Mouse (Mus musculus) fat pad, adult 2 months (tissue): ENCODE measurements around the gene Clcnkb.
A peak's percentile ranks its signal among the peaks of the same experiment; 100 is the strongest.

Experiments used
- DNase-seq: peaks from one replicate; pipeline ENCODE4 v3.0.0-alpha.2; 2011; ENCODE audit warnings: low read depth, low spot score; ENCODE audit errors: extremely low read depth

The Clcnkb gene

DNA sequence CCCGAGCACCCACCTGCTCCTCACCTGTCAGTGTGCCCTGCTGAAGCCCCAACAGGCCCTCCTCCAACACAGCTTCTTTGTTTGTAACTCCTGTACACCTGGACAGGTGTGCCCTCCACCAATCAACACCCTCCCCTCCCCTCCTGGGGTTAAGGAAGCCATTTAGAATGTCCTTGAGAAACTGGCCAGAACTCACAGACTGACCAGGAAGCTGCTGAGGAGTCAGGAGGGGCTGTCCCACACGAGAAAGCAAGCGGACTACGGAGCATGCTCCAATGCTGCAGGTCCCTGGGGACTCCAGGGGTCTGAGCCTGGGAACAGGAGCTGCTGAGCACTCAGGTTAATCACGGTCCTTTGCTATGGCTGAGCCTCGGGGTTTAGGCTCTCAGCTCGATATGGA lies at the start of gene Clcnkb:
Clcnkb (minus strand) TSS at position 91 of the 400 bp plus-strand sequence.
- no peak for DNase-seq

DNA sequence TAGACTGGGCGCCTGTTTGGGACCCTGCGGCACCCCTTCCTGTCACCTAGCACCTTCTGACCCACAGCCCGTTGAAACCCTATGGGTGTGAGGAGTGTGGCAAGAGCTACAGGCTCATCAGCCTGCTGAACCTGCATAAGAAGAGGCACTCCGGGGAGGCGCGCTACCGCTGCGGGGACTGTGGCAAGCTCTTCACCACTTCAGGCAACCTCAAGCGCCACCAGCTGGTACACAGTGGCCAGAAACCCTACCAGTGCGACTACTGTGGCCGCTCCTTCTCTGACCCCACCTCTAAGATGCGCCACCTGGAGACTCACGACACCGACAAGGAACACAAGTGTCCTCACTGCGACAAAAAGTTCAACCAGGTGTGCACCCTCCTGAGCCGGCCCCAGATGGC lies 48.9 kb upstream of the Clcnkb start:
- DNase-seq = no peak

DNA sequence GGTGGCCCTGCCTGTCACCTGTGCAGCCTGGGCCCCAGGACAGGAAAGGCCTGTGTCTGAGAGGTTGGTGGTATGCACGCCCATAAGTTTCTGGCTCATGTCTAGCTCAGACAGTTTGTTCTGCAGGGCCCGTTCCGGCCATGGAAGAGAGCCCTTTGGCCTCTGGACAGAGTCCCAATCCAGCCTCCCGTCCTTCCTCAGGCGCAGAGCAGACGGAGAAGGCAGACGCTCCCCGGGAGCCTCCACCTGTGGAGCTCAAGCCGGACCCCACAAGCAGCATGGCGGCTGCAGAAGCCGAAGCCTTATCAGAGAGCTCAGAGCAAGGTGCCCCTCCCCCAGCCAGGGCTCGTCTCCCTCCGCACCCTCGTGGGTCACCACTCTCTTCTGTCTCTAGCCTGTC lies 47.7 kb upstream of the Clcnkb start:
- DNase-seq = no peak

DNA sequence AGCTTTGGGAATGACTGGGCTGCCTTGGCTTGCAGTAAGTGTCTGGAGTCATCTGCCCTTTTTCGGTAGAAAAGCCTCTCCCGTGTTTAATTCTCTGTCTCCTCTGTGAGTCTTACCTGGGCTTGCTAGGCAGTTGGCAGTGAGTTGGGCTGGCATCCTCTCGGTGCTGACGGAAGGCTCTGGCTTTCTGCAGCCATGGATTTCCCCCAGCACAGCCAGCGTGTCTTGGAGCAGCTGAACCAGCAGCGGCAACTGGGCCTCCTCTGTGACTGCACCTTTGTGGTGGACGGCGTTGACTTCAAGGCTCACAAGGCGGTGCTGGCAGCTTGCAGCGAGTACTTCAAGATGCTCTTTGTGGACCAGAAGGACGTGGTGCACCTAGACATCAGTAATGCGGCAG lies 45.8 kb upstream of the Clcnkb start:
- DNase-seq = no peak

DNA sequence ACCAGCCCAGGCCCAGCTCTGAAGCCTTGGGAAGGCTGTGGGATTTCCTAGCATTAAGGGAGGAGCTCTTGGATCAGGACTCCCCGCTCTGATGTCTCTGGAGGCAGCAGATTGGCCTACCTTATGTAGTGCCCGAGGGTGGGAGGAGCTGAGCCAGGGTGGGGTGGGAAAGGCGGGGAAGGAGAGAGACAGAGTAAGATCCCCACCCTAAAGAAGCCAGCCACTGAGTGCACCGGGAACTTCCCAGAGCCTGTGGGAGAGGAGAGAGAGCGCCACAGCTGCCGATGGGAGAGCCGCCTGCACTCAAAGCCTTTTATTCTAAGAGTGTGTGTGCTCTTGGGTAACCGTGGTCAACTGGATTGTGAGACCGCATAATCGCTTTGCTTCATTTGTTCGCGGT lies 45.3 kb upstream of the Clcnkb start:
- no peak for DNase-seq

DNA sequence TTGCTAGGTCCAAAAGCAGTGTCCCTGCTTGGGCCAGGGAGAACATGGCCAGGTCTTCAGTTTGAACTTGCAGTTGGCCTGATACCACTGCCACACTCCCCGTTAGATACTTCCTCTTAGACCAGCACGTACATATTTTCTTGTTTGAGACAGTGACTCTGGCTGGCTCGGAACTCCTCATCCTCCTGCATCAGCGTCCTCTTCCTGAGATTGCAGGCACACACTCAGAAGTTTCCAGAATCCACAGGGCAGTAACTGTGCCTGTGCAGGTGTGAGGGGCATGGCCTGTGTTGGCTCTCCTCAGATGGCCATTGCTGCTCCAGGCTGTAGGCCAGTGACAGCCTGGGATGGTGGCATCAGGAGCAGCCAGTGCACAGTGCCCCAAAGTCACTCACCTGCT lies 44.7 kb upstream of the Clcnkb start:
- DNase-seq = no peak

DNA sequence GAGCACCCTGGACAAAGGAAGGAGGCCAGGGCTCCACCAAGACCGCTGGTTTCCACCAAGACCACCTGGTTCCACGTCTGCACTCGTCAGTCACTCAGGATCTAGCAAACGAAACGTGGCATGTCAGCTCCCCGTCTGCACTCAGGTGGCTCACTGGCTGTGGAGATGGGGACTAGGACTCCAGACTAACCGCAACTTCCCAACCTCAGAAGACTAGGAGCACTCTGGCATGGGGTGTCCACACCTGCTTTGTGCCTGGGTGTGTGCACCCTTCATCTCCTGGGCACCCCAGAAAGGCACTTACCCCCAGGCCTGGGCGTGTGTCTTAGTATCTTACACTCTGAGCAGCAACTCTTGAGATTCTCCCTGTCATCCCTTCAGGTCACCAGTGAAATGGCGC lies 44.0 kb upstream of the Clcnkb start:
- DNase-seq = no peak

DNA sequence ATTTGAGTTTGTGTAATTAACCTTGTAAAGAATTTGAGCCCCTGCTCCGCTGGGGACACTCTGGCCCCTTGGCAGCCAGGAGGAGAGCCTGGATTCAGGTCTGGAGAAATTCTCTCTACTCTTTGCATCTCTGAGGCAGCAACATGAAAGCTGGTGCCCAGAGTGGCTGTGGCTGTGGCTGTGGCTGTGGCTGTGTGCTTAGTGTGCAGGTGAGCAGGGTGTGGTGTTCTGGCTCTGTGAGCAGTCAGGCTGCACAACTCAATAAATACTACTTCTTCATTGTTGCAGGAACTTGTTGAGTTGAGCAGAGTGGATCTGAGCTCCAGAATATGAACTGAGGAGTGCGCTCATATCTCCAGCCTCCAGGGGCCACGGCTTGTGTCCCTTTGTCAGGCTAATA lies 43.1 kb upstream of the Clcnkb start:
- DNase-seq = no peak

DNA sequence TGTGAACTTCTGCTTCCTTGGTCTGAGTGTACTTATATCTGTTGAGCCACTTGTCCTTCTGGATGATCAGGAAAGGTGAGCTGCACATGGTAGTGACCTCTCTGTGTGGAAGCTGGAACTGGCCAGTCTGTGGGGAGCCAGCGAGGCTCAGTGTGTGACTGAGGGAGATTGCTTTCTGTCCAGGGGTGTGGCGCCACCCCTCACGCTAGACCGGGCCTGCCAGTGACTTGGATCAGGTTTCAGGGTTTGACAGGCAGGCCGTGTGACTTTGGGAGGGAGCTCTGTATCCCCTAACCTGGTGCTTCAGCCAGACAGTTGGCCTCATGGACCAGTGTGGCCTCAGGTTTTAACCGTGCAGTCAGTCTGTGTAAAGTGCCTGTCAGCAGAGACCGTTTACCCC lies 42.4 kb upstream of the Clcnkb start:
- DNase-seq = no peak

DNA sequence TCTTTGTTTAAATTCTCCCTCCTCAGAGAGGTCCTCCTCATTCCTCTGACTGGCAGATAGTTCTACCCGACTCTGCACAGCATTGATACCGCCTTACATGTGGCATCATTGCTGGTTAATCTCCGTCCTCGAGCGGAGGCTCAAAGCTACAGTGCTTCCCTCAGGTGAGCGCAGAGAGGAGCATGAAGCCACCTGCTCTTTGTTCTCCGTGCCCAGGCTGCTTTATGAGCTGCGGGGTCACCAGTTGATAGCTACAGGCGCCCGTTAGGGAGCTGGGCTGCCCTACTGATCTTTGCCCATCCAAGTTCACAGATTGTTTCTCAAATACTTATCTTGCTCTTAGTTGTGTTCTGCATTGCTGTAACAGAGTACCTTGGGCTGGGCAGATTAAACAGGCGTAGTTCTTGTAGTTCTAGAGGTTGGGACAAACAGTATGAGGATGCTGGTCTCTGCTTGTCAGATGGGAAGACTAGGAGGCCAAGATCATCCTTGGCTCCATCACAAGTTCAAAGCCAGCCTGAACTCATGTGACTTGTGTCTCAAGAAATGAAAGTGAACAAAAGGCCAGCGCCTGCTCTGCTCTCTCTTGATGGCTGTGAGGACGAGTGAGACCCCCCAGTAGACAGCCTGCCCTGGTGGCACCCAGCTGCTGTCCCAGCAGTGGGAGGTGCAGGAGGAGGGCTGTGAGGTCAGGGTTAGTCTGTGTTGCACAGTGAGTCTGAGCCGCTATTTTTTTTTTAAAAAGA lies 40.6 kb upstream of the Clcnkb start:
- no peak for DNase-seq

DNA sequence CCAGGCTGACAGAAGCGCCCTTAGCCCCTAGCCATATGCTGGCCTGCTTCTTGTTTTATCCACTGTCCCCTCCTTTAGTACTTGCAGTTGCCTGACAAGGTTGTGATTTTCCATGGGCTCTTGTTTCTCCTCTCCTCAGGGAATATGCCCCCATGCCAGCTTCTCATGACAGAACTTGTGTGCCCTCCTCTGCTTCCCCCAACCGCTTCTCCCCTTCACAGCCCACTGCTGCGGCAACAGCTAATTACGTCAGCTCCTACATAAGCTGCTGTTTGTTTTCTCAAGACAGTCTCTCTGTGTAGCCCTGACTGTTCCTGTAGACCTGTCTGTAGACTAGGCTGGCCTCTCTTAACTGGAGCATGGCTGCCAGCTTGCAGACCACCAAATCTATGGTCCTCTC lies 39.7 kb upstream of the Clcnkb start:
- DNase-seq = peak; percentile 52

DNA sequence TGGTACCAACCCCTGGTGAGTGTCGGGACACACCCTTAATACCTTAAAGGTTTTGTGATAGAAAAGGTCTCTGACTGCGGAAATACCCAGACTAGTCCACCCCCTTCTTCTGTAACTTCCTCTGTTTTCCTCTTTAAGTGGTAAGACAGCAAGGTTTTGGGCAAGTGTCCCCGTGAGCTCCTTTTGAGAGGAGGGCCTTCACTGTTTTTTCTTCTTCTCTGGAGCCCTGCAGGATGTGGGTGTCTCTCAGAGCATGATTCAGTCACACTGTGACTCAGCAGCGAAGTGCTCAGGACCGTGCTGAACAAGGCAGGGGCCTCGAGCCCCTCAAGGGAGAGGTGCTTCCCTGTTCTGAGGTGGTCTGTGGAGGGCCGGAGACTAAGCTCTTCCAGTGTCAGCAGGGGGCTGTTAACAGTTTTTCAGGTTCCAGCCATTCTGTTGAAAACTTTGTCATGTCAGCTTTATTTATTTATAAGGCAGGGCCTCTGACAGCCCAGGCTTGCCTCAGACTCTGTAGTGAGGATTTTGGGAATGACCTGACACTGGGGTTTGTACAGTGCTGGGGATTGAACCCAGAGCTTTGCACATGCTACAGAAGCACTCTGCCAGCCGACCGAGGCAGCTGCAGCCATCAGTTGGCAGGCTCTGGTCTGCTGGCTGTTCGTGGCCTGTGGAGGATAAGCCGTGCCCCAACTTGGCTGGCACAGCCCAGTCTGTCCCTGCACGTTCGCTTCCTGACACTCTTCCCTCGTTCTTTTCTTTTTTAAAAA lies 39.0 kb upstream of the Clcnkb start:
- DNase-seq = no peak

DNA sequence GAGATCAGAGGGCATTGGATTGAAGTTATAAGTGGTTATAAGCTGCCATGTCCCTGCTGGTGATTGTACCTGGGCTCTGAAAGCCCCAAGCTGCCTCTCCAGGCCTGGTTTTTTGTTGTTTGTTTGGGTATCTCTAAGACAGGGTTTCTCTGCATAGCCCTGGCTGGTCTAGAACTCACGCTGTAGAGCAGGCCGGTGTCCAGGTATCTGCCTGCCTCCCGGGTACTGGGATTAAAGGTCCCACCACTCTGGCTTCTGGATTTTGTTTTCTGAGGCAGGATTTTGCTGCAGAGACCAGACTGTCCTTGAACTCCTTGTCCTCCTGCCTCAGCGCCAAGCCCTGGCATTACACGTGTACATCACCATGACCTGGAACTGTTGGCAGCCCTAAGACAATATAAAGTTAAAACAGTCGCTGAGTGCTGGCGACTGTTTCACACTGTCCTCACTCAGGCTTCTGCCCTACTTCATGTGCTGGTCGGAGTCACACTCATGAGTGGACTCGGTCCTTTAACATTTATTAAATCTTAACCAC lies 36.2 kb upstream of the Clcnkb start:
- DNase-seq = no peak

DNA sequence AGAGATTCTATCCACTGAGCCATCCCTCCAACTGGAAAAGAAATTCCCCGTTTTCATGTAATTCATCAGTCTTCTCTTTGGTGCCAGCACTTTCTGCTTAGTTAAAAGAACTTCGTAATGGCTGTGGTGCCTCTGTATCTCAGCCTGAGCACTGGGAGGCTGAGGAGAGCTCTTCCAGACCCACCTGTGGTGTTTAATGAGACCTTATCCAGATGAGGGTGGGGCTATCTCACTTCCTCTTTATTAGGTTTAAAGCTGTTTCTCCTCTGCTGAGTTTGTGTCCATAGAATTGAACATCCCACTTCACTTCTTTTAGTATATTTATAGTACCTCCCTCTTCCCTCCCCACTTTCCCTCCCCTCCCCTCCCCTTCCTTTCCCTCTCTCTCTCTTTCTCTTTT lies 35.4 kb upstream of the Clcnkb start:
- DNase-seq = no peak

DNA sequence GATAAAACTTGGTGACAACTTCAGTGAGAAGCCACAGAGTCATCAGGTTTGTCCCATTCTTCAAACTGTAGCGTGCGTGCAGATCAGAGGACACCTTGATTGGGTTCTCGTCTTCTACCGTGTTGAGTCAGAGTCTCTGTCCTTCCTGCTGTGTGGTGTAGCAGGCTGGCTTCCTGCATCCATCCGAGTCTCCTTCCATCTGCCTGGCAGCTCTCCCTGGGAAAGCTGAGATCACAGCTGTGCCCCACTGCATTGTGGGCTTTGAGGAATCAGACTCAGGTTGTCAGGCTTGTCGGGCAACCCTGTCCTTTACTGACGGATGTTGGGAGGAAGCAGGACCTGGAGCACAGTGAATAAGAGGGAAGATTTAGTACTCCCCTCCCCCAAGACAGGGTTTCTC lies 30.4 kb upstream of the Clcnkb start:
- DNase-seq = no peak

DNA sequence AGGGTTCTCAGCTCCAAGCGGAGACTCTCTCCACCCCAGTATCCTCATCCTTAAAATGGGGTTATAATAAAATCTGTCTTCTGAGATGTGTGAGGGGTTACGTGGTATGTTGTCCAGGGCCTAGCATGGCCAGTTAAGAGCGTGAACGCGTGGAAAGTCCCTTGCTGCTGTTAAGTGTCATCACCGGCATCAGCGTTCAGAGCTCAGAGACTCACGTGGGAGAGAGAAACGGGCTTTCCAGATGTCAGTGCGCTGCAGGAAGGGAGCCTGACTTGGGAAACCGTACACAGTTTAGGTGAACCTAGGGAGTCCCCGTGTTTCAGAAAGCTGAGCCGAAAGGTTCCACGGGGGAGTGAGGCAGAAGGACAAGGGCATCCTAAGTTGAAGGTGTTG lies 29.5 kb upstream of the Clcnkb start:
- DNase-seq = no peak

DNA sequence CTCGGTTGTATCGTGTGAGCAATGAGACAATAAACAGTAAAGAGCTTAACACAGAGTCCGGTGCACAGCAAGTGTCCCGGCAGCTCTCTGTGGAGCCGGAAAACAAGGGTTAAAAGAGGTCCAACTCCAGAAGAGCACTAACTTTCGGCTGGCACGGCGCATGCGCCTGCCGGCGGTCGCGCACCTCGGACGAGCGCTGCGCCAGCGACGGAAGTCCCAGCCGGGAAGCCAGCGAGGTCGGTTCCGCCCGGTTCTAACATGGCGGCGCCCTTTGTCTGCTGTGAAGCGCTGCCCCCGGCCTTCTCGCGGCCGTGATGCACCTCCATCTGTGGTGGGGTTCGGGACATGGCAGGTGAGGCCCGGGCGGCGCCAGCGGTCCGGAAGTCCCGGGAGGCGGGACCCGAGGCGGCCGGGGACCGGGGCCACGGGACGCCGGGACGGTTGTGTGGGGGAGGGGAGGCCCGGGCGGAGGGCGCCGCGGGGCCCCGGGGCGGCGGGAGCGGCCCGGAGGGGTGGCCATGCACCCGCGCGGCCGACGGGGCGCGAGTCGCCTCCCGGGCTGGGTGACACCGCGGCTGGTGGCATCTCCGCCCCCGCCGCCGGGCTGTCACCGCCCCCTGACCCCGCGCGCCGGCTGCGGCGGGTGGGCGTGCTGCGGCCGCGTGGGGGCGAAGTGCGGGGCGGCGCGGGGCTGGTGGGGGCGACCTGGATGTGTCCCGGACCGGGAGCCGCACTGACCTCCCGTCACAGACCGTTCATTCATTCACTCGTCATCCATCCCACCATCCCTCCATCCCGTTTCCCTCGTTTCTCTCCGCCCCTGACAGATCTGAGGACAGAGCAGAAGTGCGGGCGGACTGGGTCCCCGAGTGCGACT lies 28.9 kb upstream of the Clcnkb start, which contains the start of gene Zbtb17:
Zbtb17 (plus strand) TSS at position 204 of the 877 bp plus-strand sequence.
- no peak for DNase-seq

DNA sequence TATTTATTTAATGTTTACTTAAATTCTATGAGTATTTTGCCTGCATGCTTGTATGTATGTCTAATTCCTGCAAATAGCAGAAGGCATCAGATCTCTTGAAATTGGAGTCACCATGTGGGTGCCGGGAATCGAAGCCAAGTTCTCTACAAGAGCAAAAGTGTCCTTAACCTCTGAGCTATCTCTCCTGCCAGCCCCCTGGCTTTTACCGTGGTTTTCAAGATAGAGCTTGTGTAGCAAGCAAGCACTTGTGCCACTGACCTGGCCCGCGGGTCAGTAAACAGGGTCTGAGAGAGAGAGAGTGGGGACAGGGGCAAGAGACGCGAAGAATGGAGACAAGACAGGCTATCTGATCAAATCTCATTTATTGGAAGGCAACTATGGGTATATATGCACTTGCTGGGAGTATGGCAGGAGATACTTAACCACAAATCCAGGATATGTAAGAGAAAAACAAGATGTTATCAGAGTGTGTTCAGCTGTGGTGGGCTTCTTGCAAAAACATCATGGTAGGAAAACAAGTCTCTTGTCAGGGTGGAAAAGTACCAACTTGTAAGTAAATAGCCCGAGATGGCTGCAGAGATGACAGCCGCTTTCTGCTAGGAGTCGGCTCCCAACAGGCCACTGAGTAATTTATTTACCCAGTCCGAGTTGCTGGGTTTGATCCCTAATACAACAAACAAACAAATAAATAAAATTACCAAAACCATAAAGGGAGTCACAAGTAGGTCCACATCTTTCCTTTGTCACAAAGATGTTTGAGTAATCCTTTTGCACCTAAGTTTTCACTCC lies 28.0 kb upstream of the Clcnkb start:
- DNase-seq = no peak

DNA sequence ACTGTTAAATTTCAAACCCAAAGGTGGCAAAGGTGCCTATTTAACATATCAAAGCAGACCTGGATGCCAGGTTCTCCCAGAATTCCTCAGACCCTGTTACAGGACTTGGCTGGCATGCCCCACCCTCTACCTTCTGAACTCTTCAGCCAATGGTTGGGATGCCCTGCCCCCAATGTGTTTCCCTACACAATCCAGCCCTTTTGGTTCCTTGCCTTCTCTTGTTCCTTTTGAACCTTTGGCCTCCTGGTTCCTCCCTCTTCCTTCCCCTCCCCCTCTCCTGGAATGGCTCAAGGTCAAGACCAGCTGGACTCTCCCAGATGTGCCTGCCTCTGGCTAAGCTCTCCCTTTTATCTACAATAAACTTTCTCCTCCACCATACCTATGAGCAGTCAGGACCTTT lies 25.1 kb upstream of the Clcnkb start:
- no peak for DNase-seq

DNA sequence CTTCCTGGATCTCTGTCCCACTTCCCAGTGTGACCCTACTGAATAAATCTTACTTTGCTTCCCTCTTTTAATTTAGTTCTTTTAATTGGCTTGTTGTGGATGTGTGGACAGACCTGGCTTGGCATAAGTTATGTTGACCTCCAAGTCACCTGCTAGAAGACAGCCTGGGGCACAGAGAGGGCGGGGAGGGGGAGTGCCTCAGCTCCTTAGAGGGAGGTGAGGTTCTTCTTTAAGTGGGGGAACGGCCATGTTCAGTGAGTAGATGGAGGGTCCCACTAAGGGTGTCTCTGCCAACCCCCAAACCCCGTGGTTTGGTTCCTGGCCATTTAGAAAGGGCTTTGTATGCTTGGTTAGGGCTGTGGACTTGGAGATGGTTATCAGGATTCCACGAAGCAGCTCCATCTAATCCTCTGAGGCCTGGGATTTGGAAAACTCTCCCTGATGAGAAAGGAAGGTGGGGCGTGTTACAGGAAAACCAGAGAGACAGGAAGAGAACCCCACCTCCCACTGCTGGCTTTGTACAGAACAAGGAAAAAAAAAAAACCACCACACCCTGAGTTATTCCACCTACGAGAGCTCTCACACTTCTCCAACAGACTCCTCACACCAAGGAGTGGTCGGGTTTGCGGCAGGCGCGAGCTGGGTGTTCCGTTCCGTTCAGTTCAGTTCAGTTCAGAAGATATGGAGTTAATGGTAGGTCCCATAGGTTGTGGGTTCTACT lies 23.4 kb upstream of the Clcnkb start:
- DNase-seq = no peak
